Mouse (Mus musculus) liver, embryonic 12.5 days (tissue): ENCODE measurements around the gene Slc30a7. TPM values are rescaled to one million over a fixed set of nuclear protein-coding genes. Genes with fewer than 3 reads are reported as not detected.

Experiments
- ATAC-seq: fragments of 200-750 bp; cut with Nextera tagmentation; 2 replicates; pipeline ENCODE4 v1.8.0; 2017; ENCODE audit warnings: moderate number of reproducible peaks, mild to moderate bottlenecking, moderate library complexity
- H3K27ac ChIP-seq: fragments of 300-500 bp; sonication (generic); 2 replicates; pipeline ENCODE4 v1.5.1; 2016; ENCODE audit warnings: mild to moderate bottlenecking
- H3K27me3 ChIP-seq: fragments of 300-500 bp; sonication (generic); replicated peaks from 2 replicates; pipeline ENCODE4 v1.6.1; 2016; ENCODE audit warnings: mild to moderate bottlenecking, moderate library complexity
- H3K36me3 ChIP-seq: fragments of 300-500 bp; sonication (generic); 2 replicates; pipeline ENCODE4 v1.6.1; 2016; ENCODE audit warnings: mild to moderate bottlenecking, moderate library complexity
- H3K4me1 ChIP-seq: fragments of 300-500 bp; sonication (generic); 2 replicates; pipeline ENCODE4 v1.6.1; 2016
- H3K4me2 ChIP-seq: fragments of 300-500 bp; sonication (generic); 2 replicates; pipeline ENCODE4 v1.6.1; 2016; ENCODE audit warnings: mild to moderate bottlenecking, moderate library complexity
- H3K4me3 ChIP-seq: fragments of 300-500 bp; sonication (generic); 2 replicates; pipeline ENCODE4 v1.5.1; 2016; ENCODE audit warnings: mild to moderate bottlenecking, moderate library complexity
- H3K9ac ChIP-seq: fragments of 300-500 bp; sonication (generic); 2 replicates; pipeline ENCODE4 v1.6.1; 2016; ENCODE audit warnings: mild to moderate bottlenecking, moderate library complexity
- H3K9me3 ChIP-seq: fragments of 300-500 bp; sonication (generic); replicated peaks from 2 replicates; pipeline ENCODE4 v1.6.1; 2016; ENCODE audit warnings: mild to moderate bottlenecking, moderate library complexity
- WGBS: fragments of 180-500 bp; shearing (Covaris S2); methylation state at CpG from one replicate; pipeline ENCODE4 v1.1.7; 2016; ENCODE audit not compliant: insufficient replicate concordance; 5-methylcytosine and 5-hydroxymethylcytosine counted together
- microRNA-seq: library from miRNA; unstranded; fragments of <30 nt; microRNA quantifications from one replicate; pipeline ENCODE4, GENCODE M21; 2017
- polyA plus RNA-seq: library from polyadenylated mRNA; unstranded; fragments of >200 nt; fragmentation: Nextera tagmentation; extraction: Ambion mirVana; gene quantifications from 2 replicates; pipeline ENCODE4 v1.2.1, GENCODE M21; 2016

Gene Slc30a7
- polyA plus RNA-seq, 1 experiment from 2014 or later = 14.2 TPM

DNA sequence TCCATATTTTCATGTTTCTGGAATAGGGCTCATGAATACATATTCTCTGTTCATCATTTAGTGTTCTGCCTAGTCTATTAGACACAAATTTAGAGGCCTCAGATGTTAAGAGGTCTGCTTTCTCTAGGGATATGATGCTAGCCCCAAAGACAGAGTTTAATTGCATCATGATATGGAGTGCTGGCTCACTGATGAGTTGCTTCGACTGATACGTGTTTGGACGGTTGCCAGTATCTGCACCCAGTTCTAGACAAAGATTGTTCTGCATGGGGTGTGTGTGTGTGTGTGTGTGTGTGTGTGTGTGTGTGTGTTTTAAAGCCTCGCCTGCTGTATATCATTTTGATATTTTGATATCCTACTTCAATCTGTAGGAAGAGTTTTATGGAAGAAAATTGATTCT lies 114.9 kb downstream of the Slc30a7 start:
- H3K4me3 ChIP-seq = no peak overlapping the region
- no peak overlapping the region for H3K4me2 ChIP-seq
- H3K4me1 ChIP-seq = peaks cover 11% of the 10 kb centered on the region; the same call in 1 of the 2 replicates
- H3K27me3 ChIP-seq = no peaks in the 10 kb centered on the region
- no peak for ATAC-seq
- no peaks in the 10 kb centered on the region for H3K9me3 ChIP-seq
- WGBS = 75% methylated on average over 4 of the region's 4 CpGs
- no peak overlapping the region for H3K9ac ChIP-seq
- H3K27ac ChIP-seq = no peak overlapping the region
- peaks cover 39% of the 10 kb centered on the region for H3K36me3 ChIP-seq

Small RNAs within 50 kb of the gene (microRNA-seq; reads per million reads assigned to microRNA genes)
- gene Mir669n = not detected

Other genes starting within 250 kb of the Slc30a7 start
- gene Dph5, start 119.6 kb downstream of the Slc30a7 start, polyA plus RNA-seq = 31.5 and 32.1 TPM in 2 replicates
- 6.3 and 7.2 TPM in 2 replicates for gene Extl2, start 56 bp upstream of the Slc30a7 start, polyA plus RNA-seq
- gene Vcam1, start 122.3 kb upstream of the Slc30a7 start, polyA plus RNA-seq = 47.5 and 51.6 TPM in 2 replicates
- 0.20 and 0.35 TPM in 2 replicates for gene Gpr88, start 246.1 kb upstream of the Slc30a7 start, polyA plus RNA-seq